Mouse (Mus musculus): ENCODE results near the gene Muc5ac. TPM values are rescaled to one million over a fixed set of nuclear protein-coding genes. Genes with fewer than 3 reads are reported as not detected.

The Muc5ac gene
- total and polyA plus RNA-seq, 2 experiments from 2014 or later = not detected

DNA sequence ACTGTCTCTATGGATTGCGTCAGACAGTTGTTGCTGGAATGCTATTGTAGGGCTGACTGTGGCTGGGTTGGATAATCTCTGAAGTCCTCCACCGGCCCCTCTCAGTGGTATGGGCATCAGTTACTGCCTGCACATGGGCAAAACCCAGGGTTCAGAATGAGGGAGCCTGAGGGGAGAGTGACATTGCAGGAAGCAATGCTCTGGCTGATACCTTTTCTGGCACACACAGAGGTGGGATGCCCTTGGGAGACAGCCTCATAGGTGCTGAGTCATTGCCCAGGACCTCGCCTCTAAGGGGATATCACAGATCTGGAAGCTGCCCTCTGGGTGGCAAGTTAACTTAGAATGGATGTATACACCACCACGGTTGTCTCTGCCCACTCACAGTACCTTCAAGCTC is 24.5 kb downstream of the Muc5ac start:
- H3K36me3 ChIP-seq (ENCODE audit: insufficient read depth) = no peaks in the 10 kb centered on the region
- 78% methylated on average over 4 of the region's 4 CpGs for WGBS
- no peak overlapping the region for H3K4me2 ChIP-seq (ENCODE audit: low read depth)
- no peak overlapping the region for H3K4me3 ChIP-seq (ENCODE audit: low read depth, low read length)
- H3K27ac ChIP-seq (ENCODE audit: low read depth, low read length) = no peak overlapping the region
- H3K4me1 ChIP-seq (ENCODE audit: insufficient read depth) = no peaks in the 10 kb centered on the region
- H3K9ac ChIP-seq = no peak overlapping the region
- ATAC-seq = no peak
- TF ChIP-seq CTCF (IDR thresholded peaks at IDR 0.05; ENCODE audit: low read depth) = no peak
- no peak for DNase-seq
- no peaks in the 10 kb centered on the region for H3K9me3 ChIP-seq (ENCODE audit: low read length)
- H3K27me3 ChIP-seq (ENCODE audit: insufficient read depth, low read length) = no peaks in the 10 kb centered on the region

DNA sequence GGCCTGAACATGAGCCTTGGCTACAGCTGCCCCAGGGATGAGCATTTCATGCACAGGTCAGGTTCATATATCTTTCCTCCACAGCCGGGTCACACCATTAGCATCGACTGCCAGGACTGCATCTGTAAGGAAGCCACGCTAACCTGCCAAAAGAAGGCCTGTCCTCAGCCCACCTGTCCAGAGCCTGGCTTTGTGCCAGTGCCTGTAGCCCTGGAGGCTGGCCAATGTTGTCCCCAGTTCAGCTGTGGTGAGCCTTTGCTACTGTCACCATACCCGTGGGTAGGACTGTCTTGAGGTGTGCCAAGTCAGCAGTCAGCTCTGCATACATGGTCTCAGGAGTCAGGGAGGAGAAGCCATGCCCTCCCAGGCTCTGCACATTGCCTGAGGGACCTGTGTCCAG is 26.6 kb downstream of the Muc5ac start:
- 69% methylated on average over 4 of the region's 4 CpGs for WGBS
- H3K36me3 ChIP-seq (ENCODE audit: insufficient read depth) = no peaks in the 10 kb centered on the region
- DNase-seq (no peak), ATAC-seq (no peak)
- no peaks in the 10 kb centered on the region for H3K4me1 ChIP-seq (ENCODE audit: insufficient read depth)
- H3K4me3 ChIP-seq (ENCODE audit: low read depth, low read length) = no peak overlapping the region
- no peak overlapping the region for H3K27ac ChIP-seq (ENCODE audit: low read depth, low read length)
- no peak overlapping the region for H3K9ac ChIP-seq
- no peaks in the 10 kb centered on the region for H3K9me3 ChIP-seq (ENCODE audit: low read length)
- no peaks in the 10 kb centered on the region for H3K27me3 ChIP-seq (ENCODE audit: insufficient read depth, low read length)
- no peak for TF ChIP-seq CTCF (IDR thresholded peaks at IDR 0.05; ENCODE audit: low read depth)
- no peak overlapping the region for H3K4me2 ChIP-seq (ENCODE audit: low read depth)

DNA sequence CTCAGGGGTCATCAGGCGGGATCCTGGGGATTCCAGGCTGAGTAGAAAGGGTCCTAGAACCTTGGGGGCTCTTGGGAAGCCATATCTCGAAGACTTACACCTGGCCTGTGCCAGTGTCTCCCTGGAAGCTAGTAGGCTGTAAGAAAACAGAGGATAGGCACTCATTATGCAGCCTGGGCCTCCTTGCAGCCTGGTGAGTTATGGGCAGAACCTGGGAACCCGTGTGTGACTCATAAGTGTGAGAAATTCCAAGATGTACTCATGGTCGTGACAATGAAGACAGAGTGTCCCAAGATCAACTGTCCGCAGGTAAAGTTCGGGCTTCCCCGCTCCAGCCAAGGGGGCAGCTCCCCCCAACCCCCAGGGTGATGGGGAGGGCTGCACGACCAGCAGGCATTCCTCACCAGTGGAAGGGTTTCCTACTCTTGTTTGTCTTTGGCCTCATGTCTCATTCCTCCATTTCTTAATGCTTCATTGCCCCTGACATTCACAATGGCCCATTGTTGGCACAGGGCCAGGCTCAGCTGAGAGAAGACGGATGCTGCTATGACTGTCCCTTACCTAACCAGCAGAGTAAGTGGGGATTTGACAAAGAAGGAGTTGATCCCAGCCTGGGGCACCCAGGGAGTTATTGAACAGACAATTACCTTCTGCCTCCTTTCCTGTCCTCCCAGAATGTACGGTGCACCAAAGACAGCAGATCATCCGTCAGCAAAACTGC is 28.7 kb downstream of the Muc5ac start:
- no peaks in the 10 kb centered on the region for H3K36me3 ChIP-seq (ENCODE audit: insufficient read depth)
- H3K4me2 ChIP-seq (ENCODE audit: low read depth) = no peak overlapping the region
- H3K27me3 ChIP-seq (ENCODE audit: insufficient read depth, low read length) = no peaks in the 10 kb centered on the region
- WGBS = 53% methylated on average over 11 of the region's 11 CpGs
- ATAC-seq (no peak), DNase-seq (no peak)
- H3K4me3 ChIP-seq (ENCODE audit: low read depth, low read length) = no peak overlapping the region
- H3K9me3 ChIP-seq (ENCODE audit: low read length) = no peaks in the 10 kb centered on the region
- TF ChIP-seq CTCF (IDR thresholded peaks at IDR 0.05; ENCODE audit: low read depth) = no peak
- no peak overlapping the region for H3K9ac ChIP-seq
- no peak overlapping the region for H3K27ac ChIP-seq (ENCODE audit: low read depth, low read length)
- H3K4me1 ChIP-seq (ENCODE audit: insufficient read depth) = no peaks in the 10 kb centered on the region

DNA sequence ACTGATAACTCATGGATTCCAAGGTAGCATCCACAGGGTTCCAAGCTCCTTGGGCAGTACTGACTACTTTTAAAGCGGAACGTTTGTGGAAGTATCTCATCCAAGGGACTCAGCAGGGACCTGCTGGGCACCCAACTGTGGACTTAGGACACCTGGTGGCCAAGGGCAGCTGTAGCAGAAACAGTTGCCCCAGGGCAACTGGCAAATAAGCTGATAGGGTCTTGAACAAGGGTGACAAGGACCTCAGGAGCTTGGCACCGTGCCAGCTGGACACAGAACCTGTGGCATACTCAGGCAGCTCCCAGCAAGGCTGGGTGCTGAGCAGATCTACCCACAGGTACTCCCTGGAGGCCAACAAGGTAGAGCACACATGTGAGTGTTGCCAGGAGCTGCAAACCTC is 29.5 kb downstream of the Muc5ac start:
- TF ChIP-seq CTCF (IDR thresholded peaks at IDR 0.05; ENCODE audit: low read depth) = no peak
- H3K4me1 ChIP-seq (ENCODE audit: insufficient read depth) = no peaks in the 10 kb centered on the region
- no peaks in the 10 kb centered on the region for H3K27me3 ChIP-seq (ENCODE audit: insufficient read depth, low read length)
- H3K9ac ChIP-seq = no peak overlapping the region
- no peaks in the 10 kb centered on the region for H3K36me3 ChIP-seq (ENCODE audit: insufficient read depth)
- DNase-seq (no peak), ATAC-seq (no peak)
- no peaks in the 10 kb centered on the region for H3K9me3 ChIP-seq (ENCODE audit: low read length)
- WGBS = 75% methylated on average over 3 of the region's 3 CpGs
- H3K27ac ChIP-seq (ENCODE audit: low read depth, low read length) = no peak overlapping the region
- no peak overlapping the region for H3K4me3 ChIP-seq (ENCODE audit: low read depth, low read length)
- no peak overlapping the region for H3K4me2 ChIP-seq (ENCODE audit: low read depth)

DNA sequence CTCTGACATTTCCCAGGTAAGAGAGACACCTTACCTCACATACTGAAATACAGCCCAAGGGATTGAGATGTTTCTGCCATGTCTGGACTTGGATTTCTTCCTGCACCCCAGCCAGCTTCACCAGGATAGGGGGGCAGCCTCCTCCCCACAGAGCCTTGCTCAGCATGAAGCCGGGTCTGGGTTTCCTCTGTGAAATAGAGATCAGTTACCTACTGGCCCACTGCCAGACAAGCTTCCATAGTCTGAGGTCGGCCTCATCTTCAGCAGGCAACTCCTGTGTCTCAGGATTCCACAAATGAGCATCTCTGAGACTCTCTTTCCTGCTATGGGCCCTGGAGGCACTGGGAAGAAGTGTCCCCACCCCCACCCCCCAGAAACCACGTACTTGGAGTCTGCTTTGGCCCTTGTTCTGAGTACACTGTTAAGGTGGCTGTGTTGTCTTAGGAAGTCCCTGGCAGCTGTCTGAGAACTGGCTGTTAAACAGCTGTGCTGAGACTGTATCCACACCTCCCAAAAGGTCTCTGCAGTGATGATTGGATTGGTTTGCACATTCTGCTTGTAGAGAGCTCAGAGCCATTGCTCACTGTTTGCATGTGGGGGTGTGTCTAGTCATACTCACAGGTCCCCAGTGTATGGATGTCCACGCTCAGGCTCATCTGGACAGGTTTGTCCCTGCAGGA is 34.0 kb downstream of the Muc5ac start:
- no peak for ATAC-seq

DNA sequence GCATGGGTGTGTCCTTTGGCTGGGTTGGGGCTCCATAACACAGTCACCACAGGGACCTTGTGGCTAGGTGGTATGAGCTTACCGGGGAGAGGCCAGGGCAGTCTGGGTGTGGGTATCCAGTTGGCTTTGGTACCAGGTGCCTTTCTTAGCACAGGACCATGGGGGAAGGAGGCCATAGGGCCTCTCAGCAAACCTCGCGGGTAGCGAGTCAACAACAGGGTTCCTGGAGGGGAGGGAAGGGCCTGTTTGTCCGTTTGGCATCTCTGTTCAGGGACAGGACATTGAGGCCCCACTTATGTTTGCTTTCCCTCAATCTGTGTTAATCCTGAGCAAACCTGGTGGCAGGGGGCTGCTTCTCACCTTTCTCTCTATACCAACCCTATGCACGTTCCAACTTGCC is 34.9 kb downstream of the Muc5ac start:
- ATAC-seq = no peak
- Histone ChIP-seq H3K4me1 (ENCODE audit: insufficient read depth) (no peaks in the 10 kb centered on the region), H3K4me2 (ENCODE audit: low read depth) (no peak overlapping the region), H3K4me3 (ENCODE audit: low read depth, low read length) (no peak overlapping the region), H3K9ac (no peak overlapping the region), H3K27me3 (ENCODE audit: insufficient read depth, low read length) (no peaks in the 10 kb centered on the region), H3K36me3 (ENCODE audit: insufficient read depth) (no peaks in the 10 kb centered on the region), H3K9me3 (ENCODE audit: low read length) (no peaks in the 10 kb centered on the region), H3K27ac (ENCODE audit: low read depth, low read length) (no peak overlapping the region)
- no peak for DNase-seq
- 90% methylated on average over 6 of the region's 6 CpGs for WGBS
- no peak for TF ChIP-seq CTCF (IDR thresholded peaks at IDR 0.05; ENCODE audit: low read depth)

More for the DNA sequence above, 34.0 kb downstream of the Muc5ac start:
- Histone ChIP-seq H3K4me2 (ENCODE audit: low read depth) (no peak overlapping the region), H3K36me3 (ENCODE audit: insufficient read depth) (no peaks in the 10 kb centered on the region), H3K9ac (no peak overlapping the region), H3K9me3 (ENCODE audit: low read length) (no peaks in the 10 kb centered on the region), H3K4me1 (ENCODE audit: insufficient read depth) (no peaks in the 10 kb centered on the region), H3K4me3 (ENCODE audit: low read depth, low read length) (no peak overlapping the region), H3K27ac (ENCODE audit: low read depth, low read length) (no peak overlapping the region), H3K27me3 (ENCODE audit: insufficient read depth, low read length) (no peaks in the 10 kb centered on the region)
- TF ChIP-seq CTCF (IDR thresholded peaks at IDR 0.05; ENCODE audit: low read depth) = no peak
- DNase-seq = no peak
- 51% methylated on average over 4 of the region's 4 CpGs for WGBS

DNA sequence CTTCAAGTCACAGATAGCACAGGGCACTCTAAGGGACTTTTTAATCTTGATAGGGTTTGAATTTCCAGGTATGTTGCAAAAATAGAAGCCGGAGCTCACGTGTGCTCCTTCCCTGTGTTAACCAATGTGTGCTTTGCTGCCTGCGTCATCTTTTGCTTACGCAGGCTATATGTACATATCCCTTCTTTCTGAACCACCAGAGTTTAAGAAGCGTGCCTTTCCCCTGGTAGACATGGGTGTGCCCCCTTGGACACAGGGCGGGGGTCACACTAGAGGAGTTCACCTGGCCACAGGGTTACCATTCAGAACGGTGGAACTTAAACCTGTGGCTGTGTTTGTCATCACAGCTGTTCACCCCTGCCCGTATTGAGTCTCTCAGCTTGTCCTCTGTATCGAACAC is 35.6 kb downstream of the Muc5ac start:
- Histone ChIP-seq H3K27me3 (ENCODE audit: insufficient read depth, low read length) (no peaks in the 10 kb centered on the region), H3K4me2 (ENCODE audit: low read depth) (no peak overlapping the region), H3K4me3 (ENCODE audit: low read depth, low read length) (no peak overlapping the region), H3K9me3 (ENCODE audit: low read length) (no peaks in the 10 kb centered on the region), H3K27ac (ENCODE audit: low read depth, low read length) (no peak overlapping the region), H3K9ac (no peak overlapping the region), H3K4me1 (ENCODE audit: insufficient read depth) (no peaks in the 10 kb centered on the region), H3K36me3 (ENCODE audit: insufficient read depth) (no peaks in the 10 kb centered on the region)
- no peak for TF ChIP-seq CTCF (IDR thresholded peaks at IDR 0.05; ENCODE audit: low read depth)
- DNase-seq (no peak), ATAC-seq (no peak)
- 90% methylated on average over 9 of the region's 9 CpGs for WGBS

Data from forebrain, postnatal 0 days (tissue).